Comparison of ENCODE assay signal across 9 mouse cellular contexts in the genomic region with DNA sequence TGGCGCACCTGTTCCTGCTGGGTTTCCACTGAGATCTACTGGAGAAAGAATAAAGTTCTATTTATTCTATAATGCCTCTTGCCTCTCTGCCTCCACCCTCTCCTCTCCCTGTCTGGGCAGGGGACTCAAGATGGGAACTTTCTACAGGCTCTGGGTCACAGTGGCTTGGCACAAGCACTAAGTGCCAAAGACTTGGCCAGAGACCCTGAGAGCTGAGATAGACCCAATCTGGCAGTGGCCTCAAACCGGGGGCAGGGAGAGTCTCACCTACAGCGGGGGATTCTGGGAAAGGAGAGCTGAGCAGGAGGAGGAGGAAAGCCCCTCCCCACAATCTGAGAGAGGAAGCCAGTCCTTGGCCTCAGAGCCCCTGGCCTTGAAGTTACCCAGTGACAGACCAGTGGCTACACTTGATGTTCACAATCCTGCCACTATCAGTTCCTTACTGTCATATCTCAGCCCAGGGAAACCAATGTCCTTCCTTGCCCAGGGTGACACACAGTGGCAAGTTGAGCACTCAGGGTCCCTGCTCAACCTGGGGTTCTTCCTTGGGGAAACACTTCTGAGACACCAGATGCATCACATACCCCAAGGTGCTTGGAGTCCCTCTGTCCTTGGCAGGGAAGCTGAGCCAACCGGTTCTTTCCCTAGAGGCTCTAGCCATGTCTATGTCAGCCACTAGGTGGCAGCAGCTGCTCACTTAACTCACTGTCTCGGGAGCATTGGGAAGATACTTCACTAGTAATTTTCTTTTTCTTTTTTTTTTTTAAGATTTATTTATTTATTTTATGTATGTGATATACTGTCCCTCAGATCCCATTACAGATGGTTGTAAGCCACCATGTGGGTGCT. TPM values are rescaled to one million over a fixed set of nuclear protein-coding genes. Genes with fewer than 3 reads are reported as not detected.
DNase-seq lines count a peak whose midpoint lies in the region; ATAC-seq lines count a peak whose summit lies in the region.
"Had no signal": no experiment of that assay in that cellular context is flagged by ENCODE, and none has a peak within 500 bp of the region (broad histone marks: within the 10 kb centered on the region; RNA-seq: fewer than 3 reads in every experiment).

No protein-coding gene starts in this region.

- peaks cover 52% of the 10 kb centered on the region for H3K36me3 ChIP-seq in heart, embryonic 10.5 days
- peaks cover 22% of the 10 kb centered on the region for H3K36me3 ChIP-seq in heart, embryonic 11.5 days (ENCODE audit: control insufficient read depth, insufficient read depth, low read length)
- no peaks in the 10 kb centered on the region for H3K36me3 ChIP-seq in forebrain, embryonic 16.5 days (ENCODE audit: control insufficient read depth, insufficient read depth)

- no peak overlapping the region for H3K4me2 ChIP-seq in heart, embryonic 11.5 days
- no peak overlapping the region for H3K4me2 ChIP-seq in forebrain, embryonic 16.5 days (ENCODE audit: low read length)

- H3K27ac ChIP-seq in heart, embryonic 10.5 days, result peak overlapping the region; percentile 39
- H3K27ac ChIP-seq in heart, embryonic 11.5 days (ENCODE audit: low read depth, low read length), result no peak overlapping the region
- no peak overlapping the region for H3K27ac ChIP-seq in forebrain, embryonic 16.5 days (ENCODE audit: low read length)

- peaks cover 31% of the 10 kb centered on the region for H3K4me1 ChIP-seq in heart, embryonic 10.5 days
- peaks cover 16% of the 10 kb centered on the region for H3K4me1 ChIP-seq in heart, embryonic 11.5 days (ENCODE audit: control insufficient read depth, insufficient read depth, low read length)
- H3K4me1 ChIP-seq in forebrain, embryonic 16.5 days (replicated peaks; ENCODE audit: control insufficient read depth, insufficient read depth, low read length), result peaks cover 18% of the 10 kb centered on the region

- no peaks in the 10 kb centered on the region for H3K9me3 ChIP-seq in heart, embryonic 10.5 days
- no peaks in the 10 kb centered on the region for H3K9me3 ChIP-seq in heart, embryonic 11.5 days (replicated peaks; ENCODE audit: control insufficient read depth, low read length)
- no peaks in the 10 kb centered on the region for H3K9me3 ChIP-seq in forebrain, embryonic 16.5 days (ENCODE audit: control insufficient read depth, low read length)

- peaks cover under 1% of the 10 kb centered on the region; the same call in 1 of the 2 replicates for H3K27me3 ChIP-seq in heart, embryonic 10.5 days (ENCODE audit: insufficient read depth, poor library complexity, severe bottlenecking)
- H3K27me3 ChIP-seq in heart, embryonic 11.5 days (ENCODE audit: control insufficient read depth, insufficient read depth, low read length), result no peaks in the 10 kb centered on the region
- no peaks in the 10 kb centered on the region for H3K27me3 ChIP-seq in forebrain, embryonic 16.5 days (replicated peaks; ENCODE audit: control insufficient read depth, insufficient read depth, low read length)

- DNase-seq in heart, embryonic 10.5 days (ENCODE audit: low spot score), result peak; percentile 77
- peak; percentile 55 to 71 for DNase-seq in CD8-positive naive resting alpha-beta T cell, adult 2 months (ENCODE audit: low read depth in 2 of 2, low spot score in 2 of 2)
- peak; percentile 70 for DNase-seq in c-Kit-positive CD71-positive TER-119-negative erythroid progenitor cells, embryonic 14.5 days (ENCODE audit: low read depth)
- DNase-seq in layer of hippocampus, postnatal 10 days (ENCODE audit: low spot score in 2 of 2), result peak; percentile 83 to 87
- peak; percentile 64 to 88 for DNase-seq in spleen, postnatal 4 days (ENCODE audit: low spot score in 2 of 2)

- no peak for ATAC-seq in heart, embryonic 11.5 days (replicated peaks; ENCODE audit: insufficient number of reproducible peaks, low FRiP score, low TSS enrichment)
- peak; percentile 42; the same call in 1 of the 2 replicates for ATAC-seq in forebrain, embryonic 16.5 days
- peak; percentile 76 for ATAC-seq in megakaryocyte progenitor cell, adult 5-6 weeks (replicated peaks; ENCODE audit: poor library complexity)

- 54% methylated on average over 5 of the region's 5 CpGs for WGBS in heart, embryonic 10.5 days
- WGBS in heart, embryonic 11.5 days (ENCODE audit: insufficient replicate concordance), result 45% methylated on average over 5 of the region's 5 CpGs
- 51% methylated on average over 5 of the region's 5 CpGs for WGBS in forebrain, embryonic 16.5 days

- H3K9ac ChIP-seq in heart, embryonic 11.5 days (ENCODE audit: low read depth, low read length), result no peak overlapping the region
- no peak overlapping the region for H3K9ac ChIP-seq in forebrain, embryonic 16.5 days (replicated peaks; ENCODE audit: low read depth, low read length)

- H3K4me3 ChIP-seq in heart, embryonic 10.5 days, result no peak overlapping the region
- H3K4me3 ChIP-seq in heart, embryonic 11.5 days (ENCODE audit: low read depth, low read length), result no peak overlapping the region
- H3K4me3 ChIP-seq in forebrain, embryonic 16.5 days (replicated peaks; ENCODE audit: low read length), result no peak overlapping the region

RNA-seq across cellular contexts. Expression of gene Gjd3, which starts 7.7 kb away (rescaled TPM):
- 1.0 and 1.1 TPM in 2 replicates for polyA plus RNA-seq in heart, embryonic 10.5 days (2016; fragmentation: Nextera tagmentation; extraction: Ambion mirVana)
- polyA plus RNA-seq in heart, embryonic 11.5 days (2014; fragmentation: Nextera tagmentation; extraction: Ambion mirVana), result 1.3 and 1.5 TPM in 2 replicates
- 0.51 and 1.0 TPM in 2 replicates for polyA plus RNA-seq in forebrain, embryonic 16.5 days (2015; fragmentation: Nextera tagmentation; extraction: Ambion mirVana)
- 1 to 10 TPM; 2.4 to 3.6 TPM for total RNA-seq in layer of hippocampus, postnatal 10 days (2021)
- not detected in 2 replicates for total RNA-seq in megakaryocyte progenitor cell, adult 5-6 weeks (2015)
- not detected in 2 replicates for total RNA-seq in megakaryocyte progenitor cell, adult 5-6 weeks (2017)
- polyA plus RNA-seq: liver, embryonic 16.5 days had no signal

RNA-seq across cellular contexts. Expression of gene Rara, which starts 47.5 kb away (rescaled TPM):
- polyA plus RNA-seq in heart, embryonic 10.5 days (2016; fragmentation: Nextera tagmentation; extraction: Ambion mirVana), result 30.4 and 36.9 TPM in 2 replicates
- 34.9 and 36.6 TPM in 2 replicates for polyA plus RNA-seq in heart, embryonic 11.5 days (2014; fragmentation: Nextera tagmentation; extraction: Ambion mirVana)
- 9.5 and 10.6 TPM in 2 replicates for polyA plus RNA-seq in forebrain, embryonic 16.5 days (2015; fragmentation: Nextera tagmentation; extraction: Ambion mirVana)
- total RNA-seq in layer of hippocampus, postnatal 10 days (2021), result 10 to 100 TPM; 21.7 to 24.0 TPM
- 4.4 and 5.9 TPM in 2 replicates for total RNA-seq in megakaryocyte progenitor cell, adult 5-6 weeks (2015)
- 1.6 and 2.2 TPM in 2 replicates for total RNA-seq in megakaryocyte progenitor cell, adult 5-6 weeks (2017)

RNA-seq across cellular contexts. Expression of gene Top2a, which starts 48.9 kb away (rescaled TPM):
- polyA plus RNA-seq in heart, embryonic 10.5 days (2016; fragmentation: Nextera tagmentation; extraction: Ambion mirVana), result 207 and 238 TPM in 2 replicates
- 220 and 244 TPM in 2 replicates for polyA plus RNA-seq in heart, embryonic 11.5 days (2014; fragmentation: Nextera tagmentation; extraction: Ambion mirVana)
- polyA plus RNA-seq in forebrain, embryonic 16.5 days (2015; fragmentation: Nextera tagmentation; extraction: Ambion mirVana), result 97.6 and 121 TPM in 2 replicates
- 10 to 100 TPM; 16.6 to 19.1 TPM for total RNA-seq in layer of hippocampus, postnatal 10 days (2021)
- 284 and 285 TPM in 2 replicates for total RNA-seq in megakaryocyte progenitor cell, adult 5-6 weeks (2015)
- total RNA-seq in megakaryocyte progenitor cell, adult 5-6 weeks (2017), result 584 and 646 TPM in 2 replicates
